In the genomic region with DNA sequence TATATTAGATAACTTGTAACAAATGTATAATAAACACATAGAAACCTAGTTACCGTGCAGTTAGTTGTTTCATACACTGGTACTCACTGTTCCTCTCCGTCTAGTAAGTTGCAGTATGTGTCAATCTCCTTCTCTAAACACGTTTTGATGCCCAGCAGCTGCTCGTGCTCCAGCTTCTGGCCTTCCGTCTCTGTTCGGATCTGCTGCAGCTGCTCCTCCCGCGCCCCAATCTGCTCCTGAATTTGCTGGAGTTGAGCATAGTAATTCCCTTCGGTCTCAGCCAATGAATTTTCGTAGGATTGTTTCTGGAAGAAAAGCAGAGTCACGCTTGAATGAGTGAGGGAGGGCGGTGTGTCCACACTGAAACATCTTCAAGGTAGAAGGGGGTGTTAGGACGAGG, we compare ENCODE assay signal across 18 mouse cellular contexts. TPM values are rescaled to one million over a fixed set of nuclear protein-coding genes. Genes with fewer than 3 reads are reported as not detected.
DNase-seq lines count a peak whose midpoint lies in the region; ATAC-seq and TF ChIP-seq lines count a peak whose summit lies in the region.
"Had no signal": no experiment of that assay in that cellular context is flagged by ENCODE, and none has a peak within 500 bp of the region (broad histone marks: within the 10 kb centered on the region; RNA-seq: fewer than 3 reads in every experiment).

No protein-coding gene starts in this region.

- no peak for TF ChIP-seq CTCF in lung, embryonic 14.5 days (IDR thresholded peaks at IDR 0.05; ENCODE audit: low read depth)

- no peaks in the 10 kb centered on the region for H3K4me1 ChIP-seq in lung, embryonic 14.5 days (ENCODE audit: insufficient read depth)
- H3K4me1 ChIP-seq: intestine, embryonic 15.5 days; neural tube, embryonic 13.5 days had no signal

- no peak overlapping the region for H3K4me3 ChIP-seq in lung, embryonic 14.5 days (ENCODE audit: low read depth, low read length)
- H3K4me3 ChIP-seq: intestine, embryonic 15.5 days; midbrain, embryonic 10.5 days; neural tube, embryonic 13.5 days had no signal

- H3K36me3 ChIP-seq in lung, embryonic 14.5 days (ENCODE audit: insufficient read depth): no peaks in the 10 kb centered on the region
- H3K36me3 ChIP-seq: intestine, embryonic 15.5 days; midbrain, embryonic 10.5 days; neural tube, embryonic 13.5 days had no signal

- H3K4me2 ChIP-seq in lung, embryonic 14.5 days: no peak overlapping the region
- H3K4me2 ChIP-seq: intestine, embryonic 15.5 days; neural tube, embryonic 13.5 days had no signal

- no peak overlapping the region for H3K27ac ChIP-seq in lung, embryonic 14.5 days (ENCODE audit: low read depth)
- H3K27ac ChIP-seq: intestine, embryonic 15.5 days; midbrain, embryonic 10.5 days; neural tube, embryonic 13.5 days had no signal

- ATAC-seq in lung, embryonic 14.5 days (ENCODE audit: insufficient read depth): no peak
- ATAC-seq in megakaryocyte, adult 5-6 weeks (ENCODE audit: poor library complexity, severe bottlenecking): no peak
- ATAC-seq: intestine, embryonic 15.5 days had no signal

- intact Hi-C loops in left cerebral cortex, postnatal 4 days (cut with DNase I): no loop called here
- intact Hi-C loops in heart, postnatal 14 days (cut with DNase I): no loop called here

- DNase-seq in lung, embryonic 14.5 days: peak; percentile 11
- no peak for DNase-seq in lung, postnatal 36 days
- DNase-seq in frontal cortex, postnatal 14 days (ENCODE audit: low spot score in 2 of 2): peak; percentile 32 to 39
- peak; percentile 86 for DNase-seq in layer of hippocampus, adult 9-11 months
- DNase-seq in left cerebral cortex, postnatal 4 days: peak; percentile 18
- DNase-seq in heart, postnatal 14 days: no peak
- no peak for DNase-seq in adrenal gland, postnatal 36 days
- DNase-seq: adrenal gland, adult 8-10 months; cerebellum, adult 18-20 months had no signal

- WGBS in lung, embryonic 14.5 days: 49% methylated on average over 13 of the region's 13 CpGs

- H3K9me3 ChIP-seq in lung, embryonic 14.5 days (ENCODE audit: low read depth, low read length): no peaks in the 10 kb centered on the region
- H3K9me3 ChIP-seq: intestine, embryonic 15.5 days; midbrain, embryonic 10.5 days; neural tube, embryonic 13.5 days had no signal

- no peak overlapping the region for H3K9ac ChIP-seq in lung, embryonic 14.5 days
- H3K9ac ChIP-seq: intestine, embryonic 15.5 days; neural tube, embryonic 13.5 days had no signal

- no peaks in the 10 kb centered on the region for H3K27me3 ChIP-seq in lung, embryonic 14.5 days (ENCODE audit: insufficient read depth, low read length)
- H3K27me3 ChIP-seq: intestine, embryonic 15.5 days; neural tube, embryonic 13.5 days had no signal

RNA-seq across cellular contexts. Expression of a gene that starts 4.3 kb away (rescaled TPM):
- not detected in 2 replicates for polyA plus RNA-seq in lung, embryonic 14.5 days (2014; fragmentation: Nextera tagmentation; extraction: Ambion mirVana)
- not detected for total RNA-seq in left cerebral cortex, postnatal 4 days (2021)
- not detected in 2 replicates for total RNA-seq in megakaryocyte, adult 5-6 weeks (2015)
- not detected in 2 replicates for total RNA-seq in megakaryocyte, adult 5-6 weeks (2017)
- total RNA-seq in heart, postnatal 14 days (2021): not detected
- not detected for total RNA-seq in adrenal gland, postnatal 36 days (2021)
- total RNA-seq: adrenal gland, adult 8-10 months; gastrocnemius, postnatal 4 days had no signal
- polyA plus RNA-seq: heart, postnatal 0 days; liver, embryonic 16.5 days had no signal

RNA-seq across cellular contexts. Expression of a gene that starts 10.7 kb away (rescaled TPM):
- polyA plus RNA-seq in lung, embryonic 14.5 days (2014; fragmentation: Nextera tagmentation; extraction: Ambion mirVana): not detected in 2 replicates
- not detected for total RNA-seq in left cerebral cortex, postnatal 4 days (2021)
- total RNA-seq in megakaryocyte, adult 5-6 weeks (2015): not detected in 2 replicates
- not detected in 2 replicates for total RNA-seq in megakaryocyte, adult 5-6 weeks (2017)
- total RNA-seq in heart, postnatal 14 days (2021): not detected
- not detected for total RNA-seq in adrenal gland, postnatal 36 days (2021)
- total RNA-seq: adrenal gland, adult 8-10 months; left cerebral cortex, adult 8-10 months had no signal
- polyA plus RNA-seq: intestine, embryonic 15.5 days; liver, embryonic 16.5 days; midbrain, embryonic 10.5 days; testis, adult 2 months had no signal

RNA-seq across cellular contexts. Expression of a gene that starts 17.5 kb away (rescaled TPM):
- polyA plus RNA-seq in lung, embryonic 14.5 days (2014; fragmentation: Nextera tagmentation; extraction: Ambion mirVana): not detected in 2 replicates
- not detected for total RNA-seq in left cerebral cortex, postnatal 4 days (2021)
- not detected in 2 replicates for total RNA-seq in megakaryocyte, adult 5-6 weeks (2015)
- total RNA-seq in megakaryocyte, adult 5-6 weeks (2017): not detected in 2 replicates
- not detected for total RNA-seq in heart, postnatal 14 days (2021)
- not detected for total RNA-seq in adrenal gland, postnatal 36 days (2021)
- total RNA-seq: adrenal gland, adult 8-10 months; left cerebral cortex, adult 8-10 months had no signal
- polyA plus RNA-seq: heart, postnatal 0 days; intestine, embryonic 15.5 days; liver, embryonic 16.5 days; midbrain, embryonic 10.5 days; testis, adult 2 months had no signal

RNA-seq across cellular contexts. Expression of a gene that starts 41.3 kb away (rescaled TPM):
- 0.29 TPM in 1 of 2 replicates, not detected in the other for polyA plus RNA-seq in lung, embryonic 14.5 days (2014; fragmentation: Nextera tagmentation; extraction: Ambion mirVana)
- total RNA-seq in left cerebral cortex, postnatal 4 days (2021): not detected
- total RNA-seq in megakaryocyte, adult 5-6 weeks (2015): not detected in 2 replicates
- total RNA-seq in megakaryocyte, adult 5-6 weeks (2017): not detected in 2 replicates
- not detected for total RNA-seq in heart, postnatal 14 days (2021)
- total RNA-seq in adrenal gland, postnatal 36 days (2021): not detected
- total RNA-seq: adrenal gland, adult 8-10 months; gastrocnemius, postnatal 4 days had no signal
- polyA plus RNA-seq: liver, embryonic 16.5 days had no signal

RNA-seq across cellular contexts. Expression of a gene that starts 48.4 kb away (rescaled TPM):
- not detected in 2 replicates for polyA plus RNA-seq in lung, embryonic 14.5 days (2014; fragmentation: Nextera tagmentation; extraction: Ambion mirVana)
- not detected for total RNA-seq in left cerebral cortex, postnatal 4 days (2021)
- total RNA-seq in megakaryocyte, adult 5-6 weeks (2015): not detected in 2 replicates
- not detected in 2 replicates for total RNA-seq in megakaryocyte, adult 5-6 weeks (2017)
- total RNA-seq in heart, postnatal 14 days (2021): not detected
- total RNA-seq in adrenal gland, postnatal 36 days (2021): not detected
- total RNA-seq: adrenal gland, adult 8-10 months; gastrocnemius, postnatal 4 days; left cerebral cortex, adult 8-10 months had no signal
- polyA plus RNA-seq: heart, postnatal 0 days; liver, embryonic 16.5 days; midbrain, embryonic 10.5 days had no signal

Comparison
In these comparisons a context has a peak if more than half of its experiments do, and no peak if none do; other contexts are left out.
1. DNase-seq: peak in lung, embryonic 14.5 days (single experiment), frontal cortex, postnatal 14 days (2 of 2), layer of hippocampus, adult 9-11 months (single experiment) and left cerebral cortex, postnatal 4 days (single experiment); none in lung, postnatal 36 days (single experiment), heart, postnatal 14 days (0 of 2) and adrenal gland, postnatal 36 days (0 of 2).